Mouse (Mus musculus) forebrain, embryonic 14.5 days (tissue): ENCODE results near the gene Mdga1. TPM values are rescaled to one million over a fixed set of nuclear protein-coding genes. Genes with fewer than 3 reads are reported as not detected.
"Not testable (repeated sequence)": the region's sequence is repeated elsewhere in the genome, so short reads cannot be mapped to it uniquely, and the experiment has no call there.

Experiments used
- ATAC-seq: fragments of 200-750 bp; cut with Nextera tagmentation; 2 replicates; pipeline ENCODE4 v1.8.0; 2017; ENCODE audit warnings: mild to moderate bottlenecking, moderate library complexity
- DNase-seq: peaks from one replicate; pipeline ENCODE4 v3.0.0-alpha.2; 2015; ENCODE audit warnings: low spot score
- H3K27ac ChIP-seq: fragments of 300-500 bp; sonication (generic); 2 replicates; pipeline ENCODE4 v1.5.1; 2014; ENCODE audit warnings: low read depth, mild to moderate bottlenecking, control low read depth, low read length, moderate library complexity
- H3K27me3 ChIP-seq: fragments of 300-500 bp; sonication (generic); replicated peaks from 2 replicates; pipeline ENCODE4 v1.6.1; 2014; ENCODE audit warnings: low read length, control low read depth, mixed read lengths; ENCODE audit not compliant: control insufficient read depth, insufficient read depth
- H3K36me3 ChIP-seq: fragments of 300-500 bp; sonication (generic); 2 replicates; pipeline ENCODE4 v1.6.1; 2014; ENCODE audit warnings: low read length, control low read depth; ENCODE audit not compliant: control insufficient read depth, insufficient read depth
- H3K4me1 ChIP-seq: fragments of 300-500 bp; sonication (generic); 2 replicates; pipeline ENCODE4 v1.6.1; 2014; ENCODE audit warnings: antibody characterized with exemption, low read length, control low read depth; ENCODE audit not compliant: control insufficient read depth, insufficient read depth
- H3K4me2 ChIP-seq: fragments of 300-500 bp; sonication (generic); 2 replicates; pipeline ENCODE4 v1.6.1; 2014; ENCODE audit warnings: mild to moderate bottlenecking, control low read depth, low read length
- H3K4me3 ChIP-seq: fragments of 300-500 bp; sonication (generic); 2 replicates; pipeline ENCODE4 v1.5.1; 2014; ENCODE audit warnings: low read depth, low read length, control low read depth
- H3K9ac ChIP-seq: fragments of 300-500 bp; sonication (generic); 2 replicates; pipeline ENCODE4 v1.6.1; 2014; ENCODE audit warnings: mild to moderate bottlenecking, low read length, control low read depth, moderate library complexity
- H3K9me3 ChIP-seq: fragments of 300-500 bp; sonication (generic); replicated peaks from 2 replicates; pipeline ENCODE4 v1.6.1; 2016; ENCODE audit warnings: low read length, control low read depth, mixed read lengths; ENCODE audit not compliant: control insufficient read depth
- WGBS: fragments of 180-500 bp; shearing (Covaris S2); extraction: QIAGEN DNeasy Blood & Tissue Kit; methylation state at CpG from one replicate; pipeline ENCODE4 v1.1.7; 2014; 5-methylcytosine and 5-hydroxymethylcytosine counted together
- polyA plus RNA-seq: library from polyadenylated mRNA; unstranded; fragments of >200 nt; fragmentation: Nextera tagmentation; extraction: Ambion mirVana; gene quantifications from 2 replicates; pipeline ENCODE4 v1.2.1, GENCODE M21; 2014

The Mdga1 gene
- polyA plus RNA-seq, 1 experiment from 2014 or later, result 9.4 TPM

DNA sequence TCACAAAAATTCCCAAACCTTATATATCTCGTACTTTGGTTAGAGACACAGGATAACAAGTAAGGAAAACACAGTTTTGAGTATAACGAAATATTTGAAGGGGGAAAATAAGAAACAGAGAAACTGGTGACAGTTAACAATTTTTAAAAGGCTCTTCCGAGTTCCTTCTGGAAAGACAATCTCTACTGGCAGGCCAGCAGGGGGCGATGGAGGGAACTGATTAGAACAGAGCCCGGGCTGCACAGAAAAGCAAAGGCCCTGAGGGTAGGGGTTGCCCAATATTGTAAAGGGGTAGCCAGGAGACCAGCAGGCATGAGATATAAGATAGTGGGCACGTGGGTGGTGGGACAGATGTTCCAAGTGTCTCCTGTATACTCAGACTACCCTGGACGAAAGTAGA, 173.8 kb downstream of the Mdga1 start:
- Histone ChIP-seq H3K4me1 (peaks cover 14% of the 10 kb centered on the region), H3K4me3 (no peak overlapping the region), H3K9me3 (no peaks in the 10 kb centered on the region), H3K27me3 (no peaks in the 10 kb centered on the region), H3K27ac (peak overlapping the region; percentile 62), H3K36me3 (no peaks in the 10 kb centered on the region), H3K9ac (no peak overlapping the region), H3K4me2 (no peak overlapping the region)
- DNase-seq (peak; percentile 84), ATAC-seq (peak; percentile 53; the same call in 1 of the 2 replicates)
- 10% methylated on average over 7 of the region's 7 CpGs for WGBS

DNA sequence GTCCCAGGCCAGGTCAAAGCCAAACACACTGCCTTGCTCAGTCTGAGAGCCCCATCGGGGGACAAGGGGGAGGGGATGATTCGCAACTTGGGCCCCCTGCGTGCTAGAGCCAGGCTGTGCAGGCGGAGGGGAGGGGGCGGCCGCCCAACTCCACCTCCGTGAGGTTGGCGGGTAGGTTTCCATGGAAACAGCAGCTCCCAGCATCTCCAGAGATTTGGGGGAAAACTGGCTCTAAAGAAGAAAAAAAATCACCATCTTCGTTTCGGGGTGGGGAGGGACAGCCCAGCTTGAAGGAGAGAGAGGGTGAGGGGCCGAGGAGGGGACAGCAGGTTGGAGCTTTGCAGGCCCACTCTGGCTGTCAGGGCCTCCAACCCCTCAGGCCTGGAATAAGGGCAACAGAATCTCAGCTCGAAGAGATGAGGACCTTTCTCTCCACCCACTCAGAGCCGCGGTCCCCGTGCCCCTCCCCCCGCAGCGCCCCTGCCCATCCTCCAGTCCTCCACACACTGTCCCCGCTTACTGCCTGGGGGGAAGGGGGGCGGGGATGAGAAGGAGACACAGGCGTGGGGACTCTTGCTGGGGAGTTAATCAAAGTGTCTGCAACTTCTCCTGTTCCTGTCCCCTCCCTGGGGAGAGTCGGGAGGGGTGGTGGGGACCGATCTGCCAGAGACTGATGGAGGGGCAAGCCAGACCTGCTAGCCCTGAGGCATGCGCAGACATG, 174.7 kb downstream of the Mdga1 start:
- Histone ChIP-seq H3K9ac (peak overlapping the region; percentile 43), H3K9me3 (no peaks in the 10 kb centered on the region), H3K4me2 (peak overlapping the region; percentile 50), H3K36me3 (no peaks in the 10 kb centered on the region), H3K27me3 (no peaks in the 10 kb centered on the region), H3K4me3 (peak overlapping the region; percentile 12), H3K27ac (peak overlapping the region; percentile 81), H3K4me1 (peaks cover 16% of the 10 kb centered on the region)
- DNase-seq (peak; percentile 87), ATAC-seq (peak; percentile 61)
- WGBS, result under 1% methylated on average over 20 of the region's 23 CpGs

DNA sequence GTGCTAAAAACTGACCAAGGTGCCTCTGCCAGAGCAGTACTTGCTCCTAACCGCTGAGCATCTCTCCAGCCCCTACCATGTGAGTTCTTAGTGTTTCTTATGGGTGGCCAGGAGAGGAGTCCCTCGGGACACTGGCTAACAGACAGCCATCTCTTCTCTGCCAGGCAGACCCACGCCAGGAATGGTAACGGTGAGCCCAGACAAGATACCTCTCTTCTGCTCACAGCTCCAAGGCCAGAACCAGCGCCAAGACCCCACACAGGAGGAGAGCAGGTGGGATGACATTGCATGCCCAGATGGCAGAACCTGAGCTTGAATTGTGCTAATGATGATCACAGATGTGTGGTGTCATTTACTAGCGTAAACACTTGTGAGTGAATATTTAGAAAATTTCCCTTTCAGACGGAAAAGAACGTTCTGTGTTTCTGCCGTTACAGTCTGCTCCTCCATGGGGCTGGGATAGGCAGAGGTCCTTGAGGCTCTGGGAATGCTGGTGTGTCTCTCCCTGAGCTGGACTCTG, 178.3 kb downstream of the Mdga1 start:
- DNase-seq (peak; percentile 64), ATAC-seq (no peak)
- no peak overlapping the region for H3K9ac ChIP-seq
- H3K4me1 ChIP-seq, result peaks cover 16% of the 10 kb centered on the region
- no peak overlapping the region for H3K4me3 ChIP-seq
- 74% methylated on average over 9 of the region's 9 CpGs for WGBS
- H3K4me2 ChIP-seq, result no peak overlapping the region
- no peaks in the 10 kb centered on the region for H3K36me3 ChIP-seq
- H3K27ac ChIP-seq, result peak overlapping the region; percentile 39; the same call in 1 of the 2 replicates
- H3K27me3 ChIP-seq, result no peaks in the 10 kb centered on the region
- no peaks in the 10 kb centered on the region for H3K9me3 ChIP-seq

DNA sequence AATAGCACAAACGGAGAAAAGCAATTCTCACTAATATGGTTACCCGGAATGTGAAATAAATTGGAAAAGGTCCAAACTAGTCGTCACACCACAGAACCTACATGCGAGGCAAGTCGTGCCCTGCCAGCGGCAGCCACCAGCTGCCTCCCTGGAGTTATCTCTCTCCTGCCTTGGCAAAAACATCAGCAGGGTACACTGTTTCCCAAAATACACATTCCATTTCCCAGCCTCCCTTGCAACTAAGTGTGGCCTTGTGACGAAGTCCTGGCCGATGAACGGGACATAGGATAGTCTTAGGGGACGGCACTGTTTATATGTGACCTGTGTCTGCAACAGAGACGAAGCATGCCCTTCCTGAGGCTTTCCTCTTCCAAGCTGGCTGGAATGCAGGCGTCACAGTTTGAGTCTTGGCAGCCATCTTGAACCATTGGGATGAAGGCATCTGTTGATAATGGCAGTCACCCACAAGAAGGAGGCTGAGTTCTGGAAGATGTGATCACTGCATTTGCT, 179.6 kb downstream of the Mdga1 start:
- no peaks in the 10 kb centered on the region for H3K36me3 ChIP-seq
- no peaks in the 10 kb centered on the region for H3K27me3 ChIP-seq
- H3K4me1 ChIP-seq, result peaks cover 13% of the 10 kb centered on the region
- 75% methylated on average over 12 of the region's 12 CpGs for WGBS
- DNase-seq (peak; percentile 72), ATAC-seq (no peak)
- H3K9me3 ChIP-seq, result no peaks in the 10 kb centered on the region
- H3K4me2 ChIP-seq, result no peak overlapping the region
- peak overlapping the region; percentile 46; the same call in 1 of the 2 replicates for H3K27ac ChIP-seq
- H3K9ac ChIP-seq, result no peak overlapping the region
- no peak overlapping the region for H3K4me3 ChIP-seq

DNA sequence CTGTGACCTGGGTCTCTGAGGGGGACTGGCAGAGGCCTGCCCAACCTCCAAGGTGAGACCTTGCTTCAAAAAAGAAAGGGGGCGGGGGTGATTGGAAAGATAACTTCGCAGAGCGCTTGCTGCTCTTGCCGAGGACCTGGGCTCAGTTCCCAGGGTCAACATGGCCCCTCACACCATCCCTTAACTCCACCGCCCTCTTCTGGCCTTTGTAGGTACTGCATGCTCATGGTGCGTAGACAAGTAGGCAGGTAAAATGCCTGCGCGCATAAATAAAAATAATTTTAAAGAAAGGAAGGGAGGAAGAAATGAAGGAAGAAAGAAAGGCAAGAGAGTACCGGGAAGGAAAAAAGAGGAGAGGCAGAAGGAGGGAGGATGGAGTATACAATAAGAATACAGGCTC, 180.2 kb downstream of the Mdga1 start:
- no peaks in the 10 kb centered on the region for H3K36me3 ChIP-seq
- peak overlapping the region; percentile 46; the same call in 1 of the 2 replicates for H3K27ac ChIP-seq
- H3K4me3 ChIP-seq, result no peak overlapping the region
- no peaks in the 10 kb centered on the region for H3K9me3 ChIP-seq
- peaks cover 7% of the 10 kb centered on the region for H3K4me1 ChIP-seq
- no peak for ATAC-seq
- 71% methylated on average over 9 of the region's 9 CpGs for WGBS
- no peak overlapping the region for H3K4me2 ChIP-seq
- DNase-seq, result no peak
- no peak overlapping the region for H3K9ac ChIP-seq
- no peaks in the 10 kb centered on the region for H3K27me3 ChIP-seq

DNA sequence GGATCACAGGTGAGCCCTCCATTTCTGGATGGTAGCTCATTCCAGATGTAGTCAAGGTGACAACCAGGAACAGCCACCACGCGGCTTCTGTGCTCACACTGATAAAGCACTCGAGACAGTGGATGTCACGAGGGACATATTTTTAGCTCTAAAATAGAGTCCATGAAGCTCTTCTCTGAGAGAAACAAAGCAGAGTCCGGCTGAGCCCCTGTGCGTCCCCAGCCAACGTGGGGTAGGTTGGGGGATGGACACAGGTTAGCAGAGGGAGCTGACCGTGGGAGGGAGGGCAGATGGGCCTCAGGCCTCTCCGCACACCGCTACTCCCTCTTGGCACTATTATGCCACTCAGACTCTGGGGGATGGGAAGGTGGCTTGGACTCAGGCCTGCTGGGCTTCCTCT, 181.3 kb downstream of the Mdga1 start:
- no peak overlapping the region for H3K4me3 ChIP-seq
- no peaks in the 10 kb centered on the region for H3K9me3 ChIP-seq
- no peak overlapping the region for H3K4me2 ChIP-seq
- no peak overlapping the region for H3K27ac ChIP-seq
- DNase-seq (no peak), ATAC-seq (no peak)
- no peaks in the 10 kb centered on the region for H3K27me3 ChIP-seq
- WGBS, result 88% methylated on average over 10 of the region's 10 CpGs
- no peak overlapping the region for H3K9ac ChIP-seq
- H3K4me1 ChIP-seq, result 0 out of 2 replicates have a peak, but pooled peaks cover 2% of the 10 kb centered on the region
- H3K36me3 ChIP-seq, result no peaks in the 10 kb centered on the region

DNA sequence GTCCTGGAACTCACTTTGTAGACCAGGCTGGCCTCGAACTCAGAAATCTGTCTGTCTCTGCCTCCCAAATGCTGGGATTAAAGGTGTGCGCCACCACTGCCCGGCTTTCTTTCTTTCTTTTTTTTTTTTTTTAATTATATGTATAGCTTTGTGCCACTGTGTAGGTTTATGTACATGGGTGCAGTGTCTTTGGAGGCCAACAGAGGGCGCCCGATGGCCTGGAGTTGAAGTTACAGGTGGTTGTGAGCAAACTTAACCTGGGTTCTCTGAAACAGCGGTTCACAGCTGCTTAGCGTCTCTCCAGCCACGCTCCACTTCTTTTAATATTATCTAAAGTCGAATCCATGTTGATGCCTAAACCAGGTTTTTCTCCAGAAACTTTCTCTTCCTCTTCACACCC, 185.1 kb downstream of the Mdga1 start:
- Histone ChIP-seq H3K27ac (no peak overlapping the region), H3K4me1 (no peaks in the 10 kb centered on the region), H3K36me3 (no peaks in the 10 kb centered on the region), H3K4me2 (no peak overlapping the region), H3K9me3 (no peaks in the 10 kb centered on the region), H3K9ac (no peak overlapping the region), H3K27me3 (no peaks in the 10 kb centered on the region), H3K4me3 (no peak overlapping the region)
- WGBS, result 80% methylated on average over 9 of the region's 9 CpGs
- DNase-seq, result no peak
- ATAC-seq, result no peak

DNA sequence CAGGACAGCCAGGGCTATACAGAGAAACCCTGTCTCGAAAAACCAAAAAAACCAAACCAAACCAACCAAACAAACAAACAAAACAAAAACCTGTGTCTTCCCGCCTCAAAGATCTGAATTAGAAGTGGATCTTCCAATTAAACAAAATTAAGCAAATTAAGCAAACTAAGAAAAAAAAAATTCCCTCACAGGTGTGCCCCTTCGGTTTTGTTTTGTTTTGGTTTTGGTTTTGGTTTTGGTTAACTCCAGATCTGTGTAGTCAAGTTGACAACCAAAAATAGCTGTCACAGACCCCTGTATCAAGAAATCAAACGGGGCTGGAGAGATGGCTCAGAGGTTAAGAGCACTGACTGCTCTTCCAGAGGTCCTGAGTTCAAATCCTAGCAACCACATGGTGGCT, 188.4 kb downstream of the Mdga1 start:
- H3K4me2 ChIP-seq, H3K9ac ChIP-seq, H3K4me1 ChIP-seq, H3K9me3 ChIP-seq, H3K27ac ChIP-seq, H3K4me3 ChIP-seq, DNase-seq, H3K27me3 ChIP-seq, ATAC-seq, H3K36me3 ChIP-seq: not testable (repeated sequence)
- WGBS, result 87% methylated on average over 4 of the region's 4 CpGs

DNA sequence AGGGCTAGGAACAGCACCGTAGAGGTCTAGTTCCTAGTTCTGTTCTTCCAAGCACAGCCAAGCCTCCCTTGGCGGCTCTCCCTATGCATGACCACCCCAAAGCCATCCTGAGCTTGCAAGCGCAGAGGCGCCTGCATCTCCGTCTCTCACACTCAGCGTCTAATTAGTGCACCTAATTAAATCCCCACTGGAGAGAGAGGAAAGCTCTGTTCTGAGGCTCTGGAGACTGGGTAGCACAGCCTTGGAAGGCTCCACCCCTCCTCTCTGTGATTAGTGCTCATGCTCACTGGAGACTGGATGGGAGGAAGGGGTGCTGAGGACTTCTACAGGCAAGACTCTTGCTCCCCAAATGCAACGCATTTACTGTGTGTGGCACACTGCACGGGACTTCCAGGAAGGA, 191.9 kb downstream of the Mdga1 start:
- H3K36me3 ChIP-seq, result no peaks in the 10 kb centered on the region
- H3K9me3 ChIP-seq, result no peaks in the 10 kb centered on the region
- 0 out of 2 replicates have a peak, but pooled peaks cover 6% of the 10 kb centered on the region for H3K4me1 ChIP-seq
- no peak overlapping the region for H3K4me2 ChIP-seq
- ATAC-seq (peak; percentile 93), DNase-seq (peak; percentile 90)
- no peak overlapping the region for H3K9ac ChIP-seq
- no peak overlapping the region for H3K4me3 ChIP-seq
- H3K27ac ChIP-seq, result no peak overlapping the region; the same call in none of the 2 replicates
- WGBS, result 15% methylated on average over 8 of the region's 8 CpGs
- H3K27me3 ChIP-seq, result no peaks in the 10 kb centered on the region
